Mouse (Mus musculus) limb, embryonic 14.5 days (tissue): ENCODE measurements at regions not wholly inside any gene's neighbourhood (a gene's known extent, or its start where the extent isn't known, plus 50 kb on each side); places are given as distances from the start of the nearest gene placed in this dataset.

Source experiments
- ATAC-seq: fragments of 200-750 bp; cut with Nextera tagmentation; 2 replicates; pipeline ENCODE4 v1.8.0; 2017; ENCODE audit warnings: low read depth, moderate number of reproducible peaks, moderate TSS enrichment; ENCODE audit not compliant: low FRiP score
- DNase-seq: peaks from one replicate; pipeline ENCODE4 v3.0.0-alpha.2; 2015; ENCODE audit warnings: low spot score
- H3K27ac ChIP-seq: fragments of 300-500 bp; sonication (generic); replicated peaks from 2 replicates; pipeline ENCODE4 v1.5.1; 2014; ENCODE audit warnings: low read depth, mild to moderate bottlenecking, low read length, moderate library complexity, mixed read lengths
- H3K27me3 ChIP-seq: fragments of 300-500 bp; sonication (generic); 2 replicates; pipeline ENCODE4 v1.6.1; 2014; ENCODE audit warnings: low read length, mixed read lengths; ENCODE audit not compliant: control insufficient read depth, insufficient read depth
- H3K36me3 ChIP-seq: fragments of 300-500 bp; sonication (generic); 2 replicates; pipeline ENCODE4 v1.6.1; 2014; ENCODE audit warnings: mild to moderate bottlenecking, low read length, moderate library complexity, mixed read lengths; ENCODE audit not compliant: control insufficient read depth, insufficient read depth
- H3K4me1 ChIP-seq: fragments of 300-500 bp; sonication (generic); 2 replicates; pipeline ENCODE4 v1.6.1; 2014; ENCODE audit warnings: antibody characterized with exemption, low read length, mixed read lengths; ENCODE audit not compliant: control insufficient read depth, insufficient read depth
- H3K4me2 ChIP-seq: fragments of 300-500 bp; sonication (generic); replicated peaks from 2 replicates; pipeline ENCODE4 v1.6.1; 2014; ENCODE audit warnings: low read depth, mild to moderate bottlenecking, low read length, moderate library complexity; ENCODE audit not compliant: severe bottlenecking
- H3K4me3 ChIP-seq: fragments of 300-500 bp; sonication (generic); replicated peaks from 2 replicates; pipeline ENCODE4 v1.5.1; 2014; ENCODE audit warnings: low read length
- H3K9ac ChIP-seq: fragments of 300-500 bp; sonication (generic); 2 replicates; pipeline ENCODE4 v1.6.1; 2014; ENCODE audit warnings: mild to moderate bottlenecking, low read depth, low read length, moderate library complexity; ENCODE audit not compliant: severe bottlenecking
- H3K9me3 ChIP-seq: fragments of 300-500 bp; sonication (generic); 2 replicates; pipeline ENCODE4 v1.6.1; 2016; ENCODE audit warnings: low read length; ENCODE audit not compliant: control insufficient read depth
- POLR2A ChIP-seq: fragments of 200-500 bp; IDR thresholded peaks from 2 replicates; pipeline ENCODE4 v1.8.0; 2012; ENCODE audit warnings: inconsistent platforms, mild to moderate bottlenecking, moderate library complexity, borderline replicate concordance; ENCODE audit not compliant: insufficient read depth, insufficient read length; ENCODE audit errors: extremely low read depth
- WGBS: fragments of 180-500 bp; shearing (Covaris S2); extraction: QIAGEN DNeasy Blood & Tissue Kit; methylation state at CpG from one replicate; pipeline ENCODE4 v1.1.7; 2014; 5-methylcytosine and 5-hydroxymethylcytosine counted together

DNA sequence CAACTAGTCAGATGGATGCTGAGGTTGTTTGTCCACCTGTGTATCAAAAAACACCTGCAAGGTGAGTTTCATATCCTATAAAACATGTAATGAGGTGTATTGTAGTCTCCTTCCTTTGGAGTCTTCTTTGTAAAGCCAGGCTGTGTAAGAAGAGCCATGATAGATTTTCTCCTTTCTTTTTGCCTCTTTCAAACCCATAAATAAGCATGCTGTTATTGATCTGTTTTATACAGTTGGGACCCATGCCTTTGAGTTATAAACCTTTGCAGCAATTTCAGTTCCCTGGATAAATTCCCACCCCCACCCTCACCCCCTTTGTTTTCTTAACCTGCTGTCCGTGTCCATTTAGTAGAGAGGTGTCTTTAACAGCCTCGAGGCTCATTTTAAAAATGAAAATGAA, 131.0 kb upstream of the Rgs17 start:
- Histone ChIP-seq H3K27ac (no peak overlapping the region), H3K4me3 (no peak overlapping the region), H3K9me3 (no peaks in the 10 kb centered on the region), H3K9ac (no peak overlapping the region), H3K36me3 (no peaks in the 10 kb centered on the region), H3K4me1 (no peaks in the 10 kb centered on the region), H3K27me3 (no peaks in the 10 kb centered on the region), H3K4me2 (no peak overlapping the region)
- no peak for DNase-seq
- 70% methylated on average over 2 of the region's 2 CpGs for WGBS
- no peak for TF ChIP-seq POLR2A
- no peak for ATAC-seq

DNA sequence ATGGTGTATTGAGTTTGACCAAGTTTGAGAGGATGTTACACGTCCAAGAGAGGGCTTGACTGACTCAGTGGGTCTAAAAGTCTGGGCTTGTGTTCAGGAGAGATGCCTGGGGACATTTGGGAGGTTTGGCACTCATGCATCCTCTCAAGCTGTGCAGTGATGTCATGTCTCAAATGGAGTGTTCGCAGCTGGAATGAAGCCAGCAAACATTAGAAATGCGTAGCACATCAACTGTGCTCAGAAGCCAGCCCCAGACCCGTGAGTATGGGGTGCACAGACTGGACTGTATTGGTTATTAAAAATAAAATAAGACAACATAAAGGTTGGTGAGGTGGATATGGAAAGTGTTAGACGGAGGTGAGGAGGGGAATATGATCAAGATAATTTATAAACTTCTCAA, 121.2 kb upstream of the Rgs17 start:
- H3K27ac ChIP-seq, result no peak overlapping the region
- H3K36me3 ChIP-seq, result no peaks in the 10 kb centered on the region
- H3K4me1 ChIP-seq, result no peaks in the 10 kb centered on the region
- no peak overlapping the region for H3K4me2 ChIP-seq
- TF ChIP-seq POLR2A, result no peak
- no peak for DNase-seq
- H3K9ac ChIP-seq, result no peak overlapping the region
- no peaks in the 10 kb centered on the region for H3K27me3 ChIP-seq
- ATAC-seq, result no peak
- WGBS, result 69% methylated on average over 5 of the region's 5 CpGs
- no peak overlapping the region for H3K4me3 ChIP-seq
- H3K9me3 ChIP-seq, result no peaks in the 10 kb centered on the region

DNA sequence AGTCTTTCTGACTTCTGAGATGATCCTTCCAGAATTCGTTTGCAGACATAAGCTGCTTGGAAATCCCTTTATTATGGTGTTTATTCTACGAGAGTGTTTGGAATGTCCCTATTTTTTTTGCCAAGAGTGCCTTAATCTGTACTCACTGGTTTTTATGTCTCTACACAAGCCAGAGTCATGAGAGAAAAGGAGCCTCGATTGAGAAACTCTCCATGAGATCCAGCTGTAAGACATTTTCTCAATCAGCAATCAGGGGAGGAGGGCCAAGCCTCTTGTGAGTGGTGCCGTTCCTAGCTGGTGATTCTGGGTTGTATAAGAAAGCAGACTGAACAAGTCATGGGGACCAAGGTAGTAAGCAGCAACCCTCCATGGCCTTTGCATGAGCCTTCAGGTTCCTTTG, 117.6 kb upstream of the Rgs17 start:
- WGBS, result 63% methylated on average over 4 of the region's 4 CpGs
- H3K36me3 ChIP-seq, result no peaks in the 10 kb centered on the region
- no peaks in the 10 kb centered on the region for H3K4me1 ChIP-seq
- H3K9ac ChIP-seq, result no peak overlapping the region
- H3K27ac ChIP-seq, result no peak overlapping the region
- TF ChIP-seq POLR2A, result no peak
- no peaks in the 10 kb centered on the region for H3K27me3 ChIP-seq
- ATAC-seq, result no peak
- DNase-seq, result no peak
- no peak overlapping the region for H3K4me2 ChIP-seq
- no peak overlapping the region for H3K4me3 ChIP-seq
- H3K9me3 ChIP-seq, result no peaks in the 10 kb centered on the region

DNA sequence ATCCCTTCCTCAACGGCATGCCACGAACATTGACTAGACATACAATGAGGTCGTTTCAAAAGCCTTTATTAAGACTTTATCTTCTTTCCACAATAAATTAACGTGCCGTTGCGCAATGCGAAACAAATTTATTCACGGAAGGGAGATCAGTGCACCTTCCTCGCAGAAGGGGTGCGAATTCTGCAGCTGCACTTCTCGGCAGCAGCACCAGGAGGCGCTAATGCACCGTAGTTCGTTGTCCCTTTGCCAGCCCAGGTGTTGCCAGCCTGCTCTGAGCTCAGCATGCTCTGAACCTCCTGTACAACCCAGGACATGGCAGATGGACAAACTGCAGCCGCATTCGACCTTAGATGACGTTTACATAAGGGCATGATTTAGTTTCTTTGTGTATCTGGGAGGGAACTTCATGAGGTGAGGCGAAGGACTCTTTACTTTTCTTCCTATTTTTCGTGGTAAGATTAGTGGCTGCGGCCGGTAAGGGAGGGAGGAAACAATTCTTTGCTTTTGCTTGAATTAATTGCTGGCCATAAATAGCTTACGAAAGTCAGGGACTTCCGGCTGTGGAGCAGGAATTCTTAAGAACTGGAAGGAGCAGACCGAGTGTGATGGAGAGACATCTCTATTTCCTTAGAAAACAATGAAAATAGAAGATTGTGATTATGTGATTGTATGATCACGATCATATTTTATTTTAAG, 113.7 kb upstream of the Rgs17 start:
- Histone ChIP-seq H3K36me3 (no peaks in the 10 kb centered on the region), H3K4me1 (no peaks in the 10 kb centered on the region), H3K9me3 (no peaks in the 10 kb centered on the region), H3K4me2 (0 out of 2 replicates have a peak overlapping the region, but pooled peaks have one; percentile 23), H3K4me3 (no peak overlapping the region), H3K27me3 (no peaks in the 10 kb centered on the region), H3K9ac (no peak overlapping the region), H3K27ac (no peak overlapping the region)
- WGBS, result 16% methylated on average over 25 of the region's 25 CpGs
- 0 out of 2 replicates have a peak, but pooled peaks have one; percentile 30 for ATAC-seq
- peak; percentile 50 for DNase-seq
- TF ChIP-seq POLR2A, result no peak

DNA sequence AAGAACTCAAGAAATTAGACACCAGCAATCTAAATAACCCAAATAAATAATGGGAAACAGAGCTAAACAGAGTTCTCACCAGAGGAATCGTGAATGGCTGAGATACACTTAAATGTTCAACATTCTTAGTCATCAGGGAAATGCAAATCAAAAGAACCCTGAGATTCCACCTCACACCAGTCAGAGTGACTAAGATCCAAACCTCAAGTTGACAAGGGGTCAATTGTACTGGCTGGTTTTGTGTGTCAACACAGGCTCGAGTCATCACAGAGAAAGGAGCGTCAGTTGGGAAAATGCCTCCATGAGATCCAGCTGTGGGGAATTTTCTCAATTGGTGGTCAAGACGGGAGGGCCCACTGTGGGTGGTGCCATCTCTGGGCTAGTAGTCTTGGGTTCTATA, 110.3 kb upstream of the Rgs17 start:
- Histone ChIP-seq H3K4me1 (no peaks in the 10 kb centered on the region), H3K9ac (no peak overlapping the region), H3K27ac (no peak overlapping the region), H3K27me3 (no peaks in the 10 kb centered on the region), H3K36me3 (no peaks in the 10 kb centered on the region), H3K4me2 (no peak overlapping the region), H3K4me3 (no peak overlapping the region), H3K9me3 (no peaks in the 10 kb centered on the region)
- no peak for DNase-seq
- WGBS, result 77% methylated on average over 4 of the region's 4 CpGs
- no peak for TF ChIP-seq POLR2A
- no peak for ATAC-seq
